Mouse (Mus musculus) MEL (cell line): Measurements from ENCODE around the gene Lrtm2. TPM values are rescaled to one million over a fixed set of nuclear protein-coding genes. Genes with fewer than 3 reads are reported as not detected.

Experiments
- DNase-seq: peaks from one replicate; pipeline ENCODE4 v3.0.0; 2011; ENCODE audit warnings: low read depth, low spot score
- H3K27ac ChIP-seq: 2 replicates; pipeline ENCODE4 v1.5.1; 2012; ENCODE audit warnings: low read depth, mild to moderate bottlenecking, control low read depth, low read length, moderate library complexity; ENCODE audit not compliant: control insufficient read depth
- H3K27me3 ChIP-seq, 2 experiments: fragments of 150-350 bp in 1 of 2; sonication (generic) in 1 of 2; 2 replicates each; pipeline ENCODE4 v1.6.1; 2012; ENCODE audit warnings: low read length in 2 of 2, mild to moderate bottlenecking in 2 of 2, improper control_type of control experiment in 1 of 2, moderate library complexity in 1 of 2; ENCODE audit not compliant: insufficient read depth in 2 of 2, control insufficient read depth in 1 of 2
- H3K36me3 ChIP-seq, 2 experiments: 2 replicates each; pipeline ENCODE4 v1.6.1; 2012 to 2014; ENCODE audit warnings: low read length in 2 of 2, improper control_type of control experiment in 1 of 2, inconsistent platforms in 1 of 2, mild to moderate bottlenecking in 1 of 2; ENCODE audit not compliant: insufficient read depth in 2 of 2, control insufficient read depth in 1 of 2
- H3K4me1 ChIP-seq, 2 experiments: fragments of 150-350 bp in 1 of 2; sonication (generic) in 1 of 2; 2 replicates each; pipeline ENCODE4 v1.6.1; 2012; ENCODE audit warnings: low read length in 2 of 2, improper control_type of control experiment in 1 of 2, mild to moderate bottlenecking in 1 of 2; ENCODE audit not compliant: insufficient read depth in 2 of 2, control insufficient read depth in 1 of 2
- H3K4me3 ChIP-seq, 2 experiments: fragments of 150-350 bp in 1 of 2; sonication (generic) in 1 of 2; 2 replicates each; pipeline ENCODE4 v1.5.1; 2012; ENCODE audit warnings: low read depth in 2 of 2, low read length in 2 of 2, mild to moderate bottlenecking in 2 of 2, moderate library complexity in 2 of 2, control low read depth in 1 of 2, improper control_type of control experiment in 1 of 2; ENCODE audit not compliant: control insufficient read depth in 1 of 2, insufficient read depth in 1 of 2
- H3K79me2 ChIP-seq: 2 replicates; pipeline ENCODE4 v1.6.1; 2012; ENCODE audit warnings: mild to moderate bottlenecking, low read length, moderate library complexity; ENCODE audit not compliant: control insufficient read depth, poor library complexity, insufficient read depth
- H3K9ac ChIP-seq: 2 replicates; pipeline ENCODE4 v1.6.1; 2012; ENCODE audit warnings: low read depth, mild to moderate bottlenecking, control low read depth, low read length, moderate library complexity; ENCODE audit not compliant: control insufficient read depth, poor library complexity, severe bottlenecking
- H3K9me3 ChIP-seq: fragments of 150-350 bp; sonication (generic); replicated peaks from 2 replicates; pipeline ENCODE4 v1.6.1; 2012; ENCODE audit warnings: mild to moderate bottlenecking, low read length, improper control_type of control experiment, moderate library complexity; ENCODE audit not compliant: insufficient read depth
- BHLHE40 ChIP-seq: IDR thresholded peaks from 2 replicates; pipeline ENCODE4 v1.6.1; 2012; ENCODE audit warnings: low read depth, mild to moderate bottlenecking, inconsistent platforms, low read length, improper control_type of control experiment, borderline replicate concordance
- E2F4 ChIP-seq: IDR thresholded peaks from 2 replicates; pipeline ENCODE4 v1.6.1; 2011; ENCODE audit warnings: low read depth, low read length, improper control_type of control experiment, borderline replicate concordance
- ELF1 ChIP-seq: IDR thresholded peaks from 2 replicates; pipeline ENCODE4 v1.6.1; 2014; ENCODE audit warnings: low read depth, mild to moderate bottlenecking, inconsistent platforms, low read length, improper control_type of control experiment, moderate library complexity
- EP300 ChIP-seq, 2 experiments: IDR thresholded peaks; 2 replicates each; pipeline ENCODE4 v1.6.1; 2011; ENCODE audit warnings: improper control_type of control experiment in 2 of 2, low read length in 2 of 2, low read depth in 1 of 2, mild to moderate bottlenecking in 1 of 2
- ETS1 ChIP-seq: IDR thresholded peaks from 2 replicates; pipeline ENCODE4 v1.6.1; 2012; ENCODE audit warnings: low read depth, mild to moderate bottlenecking, inconsistent platforms, low read length, improper control_type of control experiment, moderate library complexity
- GATA1 ChIP-seq: IDR thresholded peaks from 2 replicates; pipeline ENCODE4 v1.6.1; 2011; ENCODE audit warnings: low read depth, low read length, improper control_type of control experiment
- HCFC1 ChIP-seq: IDR thresholded peaks from 2 replicates; pipeline ENCODE4 v1.6.1; 2012; ENCODE audit warnings: low read depth, mild to moderate bottlenecking, inconsistent platforms, low read length, improper control_type of control experiment, moderate library complexity
- KAT2A ChIP-seq: conservative IDR thresholded peaks from 2 replicates; pipeline ENCODE4 v1.6.1; 2012; ENCODE audit warnings: low read depth, low read length, improper control_type of control experiment, inconsistent platforms
- MXI1 ChIP-seq: IDR thresholded peaks from 2 replicates; pipeline ENCODE4 v1.6.1; 2011; ENCODE audit warnings: mild to moderate bottlenecking, low read depth, low read length, improper control_type of control experiment
- MYB ChIP-seq: IDR thresholded peaks from 2 replicates; pipeline ENCODE4 v1.6.1; 2011; ENCODE audit warnings: mild to moderate bottlenecking, low read depth, low read length, improper control_type of control experiment
- NELFE ChIP-seq: IDR thresholded peaks from 2 replicates; pipeline ENCODE4 v1.6.1; 2011; ENCODE audit warnings: low read depth, low read length, improper control_type of control experiment
- NRF1 ChIP-seq: IDR thresholded peaks from 2 replicates; pipeline ENCODE4 v1.6.1; 2014; ENCODE audit warnings: low read depth, mild to moderate bottlenecking, inconsistent platforms, low read length, improper control_type of control experiment, moderate library complexity; ENCODE audit not compliant: poor library complexity, insufficient read depth, severe bottlenecking
- POLR2A ChIP-seq, 2 experiments: IDR thresholded peaks; 2 replicates each; pipeline ENCODE4 v1.6.1; 2011 to 2012; ENCODE audit warnings: low read length in 2 of 2, mild to moderate bottlenecking in 2 of 2, control low read depth in 1 of 2, improper control_type of control experiment in 1 of 2, low read depth in 1 of 2, moderate library complexity in 1 of 2; ENCODE audit not compliant: control insufficient read depth in 1 of 2, insufficient read depth in 1 of 2, poor library complexity in 1 of 2
- POLR2AphosphoS2 ChIP-seq: IDR thresholded peaks from 2 replicates; pipeline ENCODE4 v1.6.1; 2011; ENCODE audit warnings: low read length, improper control_type of control experiment
- RAD21 ChIP-seq: IDR thresholded peaks from 2 replicates; pipeline ENCODE4 v1.6.1; 2011; ENCODE audit warnings: mild to moderate bottlenecking, low read depth, low read length, improper control_type of control experiment
- RCOR1 ChIP-seq: IDR thresholded peaks from 2 replicates; pipeline ENCODE4 v1.6.1; 2012; ENCODE audit warnings: low read depth, mild to moderate bottlenecking, inconsistent platforms, low read length, improper control_type of control experiment
- TAL1 ChIP-seq: IDR thresholded peaks from 2 replicates; pipeline ENCODE4 v1.6.1; 2012; ENCODE audit warnings: mild to moderate bottlenecking, inconsistent platforms, low read length, moderate library complexity, mixed read lengths
- TCF12 ChIP-seq: IDR thresholded peaks from 2 replicates; pipeline ENCODE4 v1.6.1; 2014; ENCODE audit warnings: low read depth, mild to moderate bottlenecking, inconsistent platforms, low read length, improper control_type of control experiment, moderate library complexity
- USF1 ChIP-seq: IDR thresholded peaks from 2 replicates; pipeline ENCODE4 v1.6.1; 2014; ENCODE audit warnings: low read depth, mild to moderate bottlenecking, inconsistent platforms, low read length, improper control_type of control experiment, moderate library complexity
- USF2 ChIP-seq, 2 experiments: IDR thresholded peaks; 2 replicates each; pipeline ENCODE4 v1.6.1; 2011 to 2012; ENCODE audit warnings: improper control_type of control experiment in 2 of 2, low read length in 2 of 2, borderline replicate concordance in 1 of 2, inconsistent platforms in 1 of 2, low read depth in 1 of 2, mild to moderate bottlenecking in 1 of 2; ENCODE audit not compliant: insufficient read depth in 1 of 2
- ZC3H11A ChIP-seq: IDR thresholded peaks from 2 replicates; pipeline ENCODE4 v1.6.1; 2012; ENCODE audit warnings: low read depth, mild to moderate bottlenecking, inconsistent platforms, low read length, improper control_type of control experiment
- ZKSCAN1 ChIP-seq: IDR thresholded peaks from 2 replicates; pipeline ENCODE4 v1.6.1; 2012; ENCODE audit warnings: low read depth, mild to moderate bottlenecking, inconsistent platforms, low read length, improper control_type of control experiment, moderate library complexity
- ZMIZ1 ChIP-seq: IDR thresholded peaks from 2 replicates; pipeline ENCODE4 v1.6.1; 2012; ENCODE audit warnings: low read depth, mild to moderate bottlenecking, inconsistent platforms, low read length, improper control_type of control experiment, moderate library complexity
- ZNF384 ChIP-seq: IDR thresholded peaks from 2 replicates; pipeline ENCODE4 v1.6.1; 2012; ENCODE audit warnings: low read depth, mild to moderate bottlenecking, inconsistent platforms, low read length, improper control_type of control experiment
- polyA plus RNA-seq, 2 experiments: library from polyadenylated mRNA; stranded (reverse) in 1 of 2; unstranded in 1 of 2; fragments of >175 nt in 1 of 2; fragments of >200 nt in 1 of 2; gene quantifications; 2 replicates each; pipeline versions ENCODE4 v1.2.1 to v1.2.4; 2012; ENCODE audit warnings: low replicate concordance in 2 of 2, low read depth in 1 of 2; ENCODE audit not compliant: insufficient read length in 2 of 2, insufficient read depth in 1 of 2, missing spikeins in 1 of 2
- total RNA-seq: library from RNA; depleted of rRNA; stranded (reverse); fragments of 300-350 nt; gene quantifications from 2 replicates; pipeline ENCODE4 v1.2.3, GENCODE M21; 2012

Lrtm2 gene
- total and polyA plus RNA-seq, 3 experiments = not detected

- no peak overlapping the region for H3K27ac ChIP-seq
- no peaks in the 10 kb centered on the region for H3K79me2 ChIP-seq
- peaks cover 0 to 1% of the 10 kb centered on the region in 2 experiments; a peak in 1 of 4 replicates for H3K27me3 ChIP-seq
- H3K36me3 ChIP-seq = peaks cover 0 to 2% of the 10 kb centered on the region in 2 experiments; a peak in 1 of 4 replicates
- DNase-seq = peak; percentile 29
- no peaks in the 10 kb centered on the region for H3K9me3 ChIP-seq
- TF ChIP-seq HCFC1 (no peak), NRF1 (no peak), TCF12 (0 out of 2 replicates have a peak, but pooled peaks have one; percentile 7), ZMIZ1 (no peak), ETS1 (no peak), ZNF384 (no peak), E2F4 (no peak)
- H3K4me1 ChIP-seq = peaks cover 0 to 8% of the 10 kb centered on the region in 2 experiments; a peak in 2 of 4 replicates
- no peak overlapping the region for H3K4me3 ChIP-seq
- H3K9ac ChIP-seq = no peak overlapping the region
Measured at GRCm38 (mm10) chr6:119336124-119336523, 5.6 kb upstream of the Lrtm2 start.

DNA sequence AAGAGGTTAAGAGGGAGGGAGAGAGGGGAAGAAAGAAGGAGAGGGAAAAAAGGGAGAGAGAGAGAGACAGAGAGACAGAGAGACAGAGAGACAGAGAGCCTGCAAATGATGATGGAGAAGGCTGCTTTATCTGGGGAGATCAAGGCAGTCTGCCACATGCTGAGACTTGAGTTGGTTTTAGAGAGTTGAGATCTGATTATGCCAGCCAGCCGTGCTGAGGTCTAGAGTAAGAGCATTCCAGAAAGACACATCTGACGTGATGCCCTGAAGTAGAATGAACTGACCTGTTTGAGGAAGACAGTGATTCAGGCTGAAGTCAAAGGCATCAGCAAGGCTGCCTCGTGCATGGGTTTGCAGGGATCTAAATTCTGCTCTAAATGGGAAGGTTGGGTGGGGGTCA lies 3.3 kb upstream of the Lrtm2 start:
- peaks cover 0 to 1% of the 10 kb centered on the region in 2 experiments; a peak in 1 of 4 replicates for H3K36me3 ChIP-seq
- H3K4me1 ChIP-seq = peaks cover 0 to 4% of the 10 kb centered on the region in 2 experiments; a peak in 2 of 4 replicates
- TF ChIP-seq RCOR1 (no peak), ZC3H11A (no peak), BHLHE40 (no peak), MYB (no peak), USF2 (IDR thresholded peaks at IDR 0.05; ENCODE audit: borderline replicate concordance in 1 of 2, insufficient read depth in 1 of 2, low read depth in 1 of 2, low read length in 2 of 2) (no peak), NELFE (no peak), USF1 (no peak), POLR2AphosphoS2 (no peak), ELF1 (no peak), EP300 (IDR thresholded peaks at IDR 0.05; ENCODE audit: low read depth in 1 of 2, low read length in 2 of 2) (no peak), ZNF384 (no peak), KAT2A (no peak), GATA1 (no peak), TAL1 (no peak), MXI1 (no peak), ZKSCAN1 (no peak), RAD21 (no peak), POLR2A (IDR thresholded peaks at IDR 0.05; ENCODE audit: control insufficient read depth in 1 of 2, insufficient read depth in 1 of 2, low read depth in 1 of 2, low read length in 2 of 2, poor library complexity in 1 of 2) (no peak)
- DNase-seq = no peak
- H3K4me3 ChIP-seq = no peak overlapping the region
- H3K79me2 ChIP-seq = no peaks in the 10 kb centered on the region
- H3K9me3 ChIP-seq = no peaks in the 10 kb centered on the region
- no peak overlapping the region for H3K27ac ChIP-seq
- H3K9ac ChIP-seq = no peak overlapping the region
- peaks cover 0 to 1% of the 10 kb centered on the region in 2 experiments; a peak in 1 of 4 replicates for H3K27me3 ChIP-seq
